Mouse (Mus musculus): ENCODE data around the gene Sgms1.
"Not testable (repeated sequence)": the region's sequence is repeated elsewhere in the genome, so short reads cannot be mapped to it uniquely, and the experiment has no call there.

The Sgms1 gene

GRCm38 (mm10) chr19:32106750-32107149 lies 282.8 kb downstream of the Sgms1 start:
- DNase-seq (ENCODE audit: low read depth in 1 of 2, low spot score in 2 of 2), result no peak

GRCm38 (mm10) chr19:32104217-32104616 lies 285.3 kb downstream of the Sgms1 start:
- no peak for DNase-seq (ENCODE audit: low read depth in 1 of 2, low spot score in 2 of 2)

DNA sequence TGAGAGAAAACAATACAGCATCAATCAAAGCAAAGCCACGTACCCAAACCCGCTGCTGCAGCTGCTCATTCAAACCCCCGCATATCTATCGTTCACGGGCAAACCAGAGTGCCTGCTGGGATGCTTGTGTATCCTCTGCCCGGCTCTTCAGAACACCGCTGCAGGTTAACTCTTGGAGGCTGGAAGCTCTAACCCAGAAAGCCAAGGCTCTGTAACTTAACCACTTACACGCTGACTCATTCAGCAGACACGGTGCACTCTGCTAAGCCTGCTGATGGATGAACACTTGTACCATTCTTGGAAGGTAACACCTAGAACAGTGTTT lies 286.6 kb downstream of the Sgms1 start:
- no peak for DNase-seq (ENCODE audit: low read depth in 1 of 2, low spot score in 2 of 2)

GRCm38 (mm10) chr19:32102294-32102975 lies 287.1 kb downstream of the Sgms1 start:
- no peak for DNase-seq (ENCODE audit: low read depth in 1 of 2, low spot score in 2 of 2)

DNA sequence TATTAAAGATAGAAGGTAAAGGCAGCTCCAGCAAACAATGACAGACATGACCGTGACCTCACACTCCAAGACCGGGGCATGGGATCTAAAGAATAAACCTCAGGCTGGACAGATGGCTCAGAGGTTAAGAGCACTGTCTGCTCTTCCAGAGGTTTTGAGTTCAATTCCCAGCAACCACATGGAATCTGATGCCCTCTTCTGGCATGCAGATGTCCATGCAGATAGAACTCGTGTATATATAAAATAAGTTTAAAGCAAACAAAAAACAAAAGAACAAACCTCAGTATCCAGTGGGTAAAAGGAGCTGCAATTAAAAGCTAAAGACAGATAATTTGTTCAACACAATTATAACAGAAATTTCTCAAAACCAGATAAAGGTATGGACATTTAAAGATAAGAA lies 290.9 kb downstream of the Sgms1 start:
- DNase-seq (ENCODE audit: low read depth in 1 of 2, low spot score in 2 of 2), result no peak

GRCm38 (mm10) chr19:32092358-32092757 lies 297.2 kb downstream of the Sgms1 start:
- no peak for DNase-seq (ENCODE audit: low read depth in 1 of 2, low spot score in 2 of 2)

DNA sequence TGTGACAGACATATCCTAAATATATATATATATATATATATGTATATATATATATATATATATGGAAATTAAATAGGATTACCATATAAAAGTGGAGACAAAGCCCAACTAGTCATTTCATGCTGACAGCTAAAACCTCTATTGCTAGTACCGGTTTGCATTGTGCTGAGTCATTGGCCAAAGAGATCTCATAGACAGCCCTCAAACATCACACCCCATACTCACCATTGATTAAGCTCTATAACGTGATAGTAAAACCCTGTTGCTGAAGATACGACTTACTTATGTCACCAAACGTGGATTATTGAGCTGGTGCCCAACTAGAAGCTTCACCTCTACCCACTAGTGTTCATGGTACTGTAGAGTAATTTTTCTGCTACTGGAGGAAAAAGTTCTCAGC lies 298.7 kb downstream of the Sgms1 start:
- DNase-seq (ENCODE audit: low read depth in 1 of 2, low spot score in 2 of 2), result no peak

- DNase-seq (ENCODE audit: low read depth in 1 of 2, low spot score in 2 of 2), result no peak
Observed at GRCm38 (mm10) chr19:32088570-32088969, 300.9 kb downstream of the Sgms1 start.

- no peak for DNase-seq (ENCODE audit: low read depth in 1 of 2, low spot score in 2 of 2)
Observed at GRCm38 (mm10) chr19:32087736-32088470, 301.6 kb downstream of the Sgms1 start.

- DNase-seq (ENCODE audit: low read depth in 1 of 2, low spot score in 2 of 2), result not testable (repeated sequence)
Observed at GRCm38 (mm10) chr19:32084813-32085212, 304.7 kb downstream of the Sgms1 start.

Data from monocyte, adult 2 months (primary cell).